Mouse (Mus musculus): ENCODE data around the gene Mrto4. TPM values are rescaled to one million over a fixed set of nuclear protein-coding genes. Genes with fewer than 3 reads are reported as not detected.

The Mrto4 gene
- polyA plus RNA-seq, 1 experiment from 2014 or later: 74.2 TPM

DNA sequence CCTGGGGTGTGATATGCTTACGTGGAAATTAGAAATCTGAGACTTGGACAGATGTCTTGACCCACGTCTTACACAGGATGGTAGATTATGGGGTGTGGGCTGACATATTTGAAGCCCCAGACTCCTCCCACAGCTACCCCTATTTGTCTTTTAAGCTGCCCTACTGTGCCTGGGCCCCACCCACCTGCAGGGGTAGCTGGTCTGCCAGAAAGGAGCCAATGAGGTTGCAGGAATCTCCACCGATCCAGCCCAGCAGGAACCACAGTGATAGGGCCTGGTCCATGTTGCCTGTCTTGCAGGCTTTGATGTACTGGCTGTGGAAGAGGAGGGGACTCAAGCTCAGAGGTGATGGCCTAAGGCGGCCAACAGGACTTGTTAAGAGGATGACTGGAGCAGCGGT lies 50.1 kb downstream of the Mrto4 start:
- WGBS: 71% methylated on average over 5 of the region's 5 CpGs
- Histone ChIP-seq H3K4me2 (replicated peaks) (no peak overlapping the region), H3K9ac (no peak overlapping the region), H3K9me3 (ENCODE audit: control insufficient read depth, low read length) (no peaks in the 10 kb centered on the region), H3K36me3 (replicated peaks; ENCODE audit: control insufficient read depth, insufficient read depth) (peaks cover 67% of the 10 kb centered on the region), H3K27ac (no peak overlapping the region), H3K27me3 (ENCODE audit: control insufficient read depth, insufficient read depth, low read length) (no peaks in the 10 kb centered on the region), H3K4me3 (replicated peaks; ENCODE audit: low read length) (no peak overlapping the region), H3K4me1 (replicated peaks; ENCODE audit: control insufficient read depth, insufficient read depth, low read length) (no peaks in the 10 kb centered on the region)
- no peak for DNase-seq (ENCODE audit: low spot score)
- ATAC-seq (ENCODE audit: low FRiP score): no peak

DNA sequence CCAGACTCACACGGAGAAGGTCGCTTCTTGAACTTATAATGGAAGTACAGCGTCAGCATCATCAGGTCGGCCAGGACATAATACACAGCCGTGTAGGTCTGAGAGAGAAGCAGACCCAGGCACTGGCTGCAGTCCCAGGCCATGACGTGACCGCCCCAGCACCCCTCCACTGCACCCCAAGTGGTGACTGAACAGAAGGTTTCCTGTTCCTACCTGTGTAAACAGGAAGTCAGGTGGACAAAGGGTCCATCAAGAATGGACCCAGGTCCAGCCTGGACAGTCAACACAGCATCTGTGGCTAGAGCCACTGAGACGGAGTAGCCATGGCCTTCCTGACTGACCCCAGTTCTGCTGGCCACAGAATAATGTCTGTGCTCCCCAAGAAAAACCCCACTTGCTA lies 50.6 kb downstream of the Mrto4 start:
- Histone ChIP-seq H3K4me3 (replicated peaks; ENCODE audit: low read length) (no peak overlapping the region), H3K36me3 (replicated peaks; ENCODE audit: control insufficient read depth, insufficient read depth) (peaks cover 67% of the 10 kb centered on the region), H3K9ac (no peak overlapping the region), H3K9me3 (ENCODE audit: control insufficient read depth, low read length) (no peaks in the 10 kb centered on the region), H3K27me3 (ENCODE audit: control insufficient read depth, insufficient read depth, low read length) (no peaks in the 10 kb centered on the region), H3K4me2 (replicated peaks) (no peak overlapping the region), H3K27ac (no peak overlapping the region), H3K4me1 (replicated peaks; ENCODE audit: control insufficient read depth, insufficient read depth, low read length) (no peaks in the 10 kb centered on the region)
- ATAC-seq (ENCODE audit: low FRiP score) (no peak), DNase-seq (ENCODE audit: low spot score) (no peak)
- 90% methylated on average over 8 of the region's 8 CpGs for WGBS

DNA sequence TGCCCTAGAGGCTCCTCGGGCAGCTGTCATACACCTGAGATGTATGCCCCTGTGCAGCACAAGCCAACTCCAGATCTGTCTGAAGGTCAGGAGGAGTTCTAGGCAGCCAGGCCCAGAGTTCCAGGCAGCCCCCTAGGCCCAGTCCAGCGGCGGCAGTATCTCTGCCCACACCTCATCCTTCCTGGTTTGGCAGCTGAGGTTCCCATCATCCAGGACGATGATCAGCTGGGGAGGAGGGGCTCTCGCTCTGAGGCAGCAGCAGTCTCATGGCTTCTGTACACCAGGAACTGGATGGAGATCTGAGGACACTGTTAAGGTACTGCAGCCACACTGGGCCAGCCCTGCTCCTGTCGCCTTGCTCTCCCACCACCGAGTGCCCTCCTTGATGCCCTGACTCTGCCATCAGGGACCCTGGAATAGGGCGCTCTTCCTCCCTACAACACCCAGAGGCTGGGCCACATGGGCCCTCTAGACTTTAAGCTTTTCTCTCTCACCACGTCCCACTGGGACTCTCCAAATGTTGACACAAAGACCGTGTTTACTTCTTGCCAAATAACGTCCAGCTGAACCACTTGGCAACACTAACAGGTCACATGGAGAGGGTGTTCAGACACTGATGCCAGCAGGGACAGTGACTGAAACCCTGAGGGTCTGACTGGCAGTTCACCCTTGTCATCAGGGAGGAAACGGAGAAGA lies 53.6 kb downstream of the Mrto4 start:
- H3K9ac ChIP-seq: no peak overlapping the region
- no peak overlapping the region for H3K4me3 ChIP-seq (replicated peaks; ENCODE audit: low read length)
- H3K4me2 ChIP-seq (replicated peaks): no peak overlapping the region
- H3K4me1 ChIP-seq (replicated peaks; ENCODE audit: control insufficient read depth, insufficient read depth, low read length): no peaks in the 10 kb centered on the region
- 86% methylated on average over 12 of the region's 12 CpGs for WGBS
- no peaks in the 10 kb centered on the region for H3K27me3 ChIP-seq (ENCODE audit: control insufficient read depth, insufficient read depth, low read length)
- DNase-seq (ENCODE audit: low spot score) (no peak), ATAC-seq (ENCODE audit: low FRiP score) (no peak)
- H3K27ac ChIP-seq: no peak overlapping the region
- H3K36me3 ChIP-seq (replicated peaks; ENCODE audit: control insufficient read depth, insufficient read depth): peaks cover 51% of the 10 kb centered on the region
- H3K9me3 ChIP-seq (ENCODE audit: control insufficient read depth, low read length): no peaks in the 10 kb centered on the region

DNA sequence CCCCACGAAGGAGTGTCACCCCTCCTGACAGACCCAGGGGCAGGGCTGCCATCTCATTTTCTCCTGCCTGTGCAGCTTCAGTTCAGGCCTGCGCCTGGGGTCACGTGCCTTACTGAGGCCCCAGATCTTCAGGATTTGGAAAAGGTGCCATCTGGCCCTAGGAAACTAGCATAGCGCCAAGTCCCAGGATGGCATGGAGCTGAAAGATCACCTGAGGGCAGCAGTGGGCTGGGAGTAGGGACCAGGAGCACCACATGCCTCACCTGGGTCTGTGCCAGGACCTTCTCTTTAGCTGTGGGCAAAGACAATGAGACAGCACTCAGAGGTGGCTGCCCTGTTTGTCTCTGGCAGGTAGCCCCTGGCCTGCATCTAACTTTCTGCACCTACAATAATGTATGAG lies 54.8 kb downstream of the Mrto4 start:
- ATAC-seq (ENCODE audit: low FRiP score): no peak
- no peak for DNase-seq (ENCODE audit: low spot score)
- Histone ChIP-seq H3K4me3 (replicated peaks; ENCODE audit: low read length) (no peak overlapping the region), H3K36me3 (replicated peaks; ENCODE audit: control insufficient read depth, insufficient read depth) (peaks cover 51% of the 10 kb centered on the region), H3K27me3 (ENCODE audit: control insufficient read depth, insufficient read depth, low read length) (no peaks in the 10 kb centered on the region), H3K4me2 (replicated peaks) (no peak overlapping the region), H3K4me1 (replicated peaks; ENCODE audit: control insufficient read depth, insufficient read depth, low read length) (no peaks in the 10 kb centered on the region), H3K9me3 (ENCODE audit: control insufficient read depth, low read length) (no peaks in the 10 kb centered on the region), H3K9ac (no peak overlapping the region), H3K27ac (no peak overlapping the region)
- WGBS: 87% methylated on average over 4 of the region's 4 CpGs

Small RNA genes lying within 50 kb of the gene (microRNA-seq; reads per million reads assigned to microRNA genes)
- gene Gm24245 (0.97 reads per million), gene Gm25732 (not detected)

Other genes with a start within 250 kb of the Mrto4 start
- gene Minos1, start 221.5 kb downstream of the Mrto4 start, polyA plus RNA-seq (2014; fragmentation: Nextera tagmentation; extraction: Ambion mirVana): 391 and 450 TPM in 2 replicates
- 248 and 249 TPM in 2 replicates for gene Capzb, start 159.7 kb downstream of the Mrto4 start, polyA plus RNA-seq (2014; fragmentation: Nextera tagmentation; extraction: Ambion mirVana)
- 10.0 and 13.3 TPM in 2 replicates for gene Pqlc2, start 41.9 kb downstream of the Mrto4 start, polyA plus RNA-seq (2014; fragmentation: Nextera tagmentation; extraction: Ambion mirVana)
- 57.6 and 58.7 TPM in 2 replicates for gene Akr7a5, start 41.8 kb downstream of the Mrto4 start, polyA plus RNA-seq (2014; fragmentation: Nextera tagmentation; extraction: Ambion mirVana)
- 35.1 and 36.8 TPM in 2 replicates for gene Emc1, start within 50 bp of the Mrto4 start, polyA plus RNA-seq (2014; fragmentation: Nextera tagmentation; extraction: Ambion mirVana)
- 95.5 and 100 TPM in 2 replicates for gene Ubr4, start within 50 bp of the Mrto4 start, polyA plus RNA-seq (2014; fragmentation: Nextera tagmentation; extraction: Ambion mirVana)
- 5.6 and 6.0 TPM in 2 replicates for gene Iffo2, start 178.0 kb upstream of the Mrto4 start, polyA plus RNA-seq (2014; fragmentation: Nextera tagmentation; extraction: Ambion mirVana)

Data from hindbrain, embryonic 14.5 days (tissue).